Mouse (Mus musculus) kidney, embryonic 15.5 days (tissue): ENCODE measurements around the gene 1110051M20Rik. TPM values are rescaled to one million over a fixed set of nuclear protein-coding genes. Genes with fewer than 3 reads are reported as not detected.
"Not testable (repeated sequence)": the region's sequence is repeated elsewhere in the genome, so short reads cannot be mapped to it uniquely, and the experiment has no call there.

Experiments used
- ATAC-seq: fragments of 200-750 bp; cut with Nextera tagmentation; replicated peaks from 2 replicates; pipeline ENCODE4 v1.8.0; 2017; ENCODE audit warnings: moderate TSS enrichment; ENCODE audit not compliant: low FRiP score
- H3K27ac ChIP-seq: fragments of 300-500 bp; sonication (generic); 2 replicates; pipeline ENCODE4 v1.5.1; 2015; ENCODE audit warnings: mild to moderate bottlenecking, inconsistent platforms
- H3K27me3 ChIP-seq: fragments of 300-500 bp; sonication (generic); 2 replicates; pipeline ENCODE4 v1.6.1; 2015; ENCODE audit warnings: inconsistent platforms
- H3K36me3 ChIP-seq: fragments of 300-500 bp; sonication (generic); 2 replicates; pipeline ENCODE4 v1.6.1; 2015; ENCODE audit warnings: inconsistent platforms
- H3K4me1 ChIP-seq: fragments of 300-500 bp; sonication (generic); 2 replicates; pipeline ENCODE4 v1.6.1; 2015; ENCODE audit warnings: inconsistent platforms
- H3K4me2 ChIP-seq: fragments of 300-500 bp; sonication (generic); 2 replicates; pipeline ENCODE4 v1.6.1; 2015; ENCODE audit warnings: moderate library complexity, mild to moderate bottlenecking, inconsistent platforms
- H3K4me3 ChIP-seq: fragments of 300-500 bp; sonication (generic); replicated peaks from 2 replicates; pipeline ENCODE4 v1.5.1; 2015; ENCODE audit warnings: mild to moderate bottlenecking, inconsistent platforms
- H3K9ac ChIP-seq: fragments of 300-500 bp; sonication (generic); 2 replicates; pipeline ENCODE4 v1.6.1; 2015; ENCODE audit warnings: mild to moderate bottlenecking, inconsistent platforms
- H3K9me3 ChIP-seq: fragments of 300-500 bp; sonication (generic); replicated peaks from 2 replicates; pipeline ENCODE4 v1.6.1; 2016; ENCODE audit warnings: inconsistent platforms
- WGBS: fragments of 180-500 bp; shearing (Covaris S2); methylation state at CpG from one replicate; pipeline ENCODE4 v1.1.7; 2015; ENCODE audit warnings: mixed read lengths; 5-methylcytosine and 5-hydroxymethylcytosine counted together
- microRNA-seq: library from miRNA; unstranded; fragments of <30 nt; microRNA quantifications from one replicate; pipeline ENCODE4, GENCODE M21; 2016
- polyA plus RNA-seq: library from polyadenylated mRNA; unstranded; fragments of >200 nt; fragmentation: Nextera tagmentation; extraction: Ambion mirVana; gene quantifications from 2 replicates; pipeline ENCODE4 v1.2.1, GENCODE M21; 2015

1110051M20Rik gene
- polyA plus RNA-seq, 1 experiment from 2014 or later: 65.7 TPM

GRCm38 (mm10) chr2:91248366-91248765 is 196.1 kb downstream of the 1110051M20Rik start:
- H3K4me3 ChIP-seq: no peak overlapping the region
- no peak overlapping the region for H3K27ac ChIP-seq
- peaks cover 12% of the 10 kb centered on the region; the same call in 1 of the 2 replicates for H3K27me3 ChIP-seq
- 86% methylated on average over 4 of the region's 4 CpGs for WGBS
- H3K36me3 ChIP-seq: no peaks in the 10 kb centered on the region
- H3K4me2 ChIP-seq: no peak overlapping the region
- no peak for ATAC-seq
- no peaks in the 10 kb centered on the region for H3K9me3 ChIP-seq
- no peaks in the 10 kb centered on the region for H3K4me1 ChIP-seq
- no peak overlapping the region for H3K9ac ChIP-seq

GRCm38 (mm10) chr2:91244557-91245228 is 199.8 kb downstream of the 1110051M20Rik start:
- no peaks in the 10 kb centered on the region for H3K27me3 ChIP-seq
- H3K4me1 ChIP-seq: no peaks in the 10 kb centered on the region
- no peaks in the 10 kb centered on the region for H3K9me3 ChIP-seq
- no peaks in the 10 kb centered on the region for H3K36me3 ChIP-seq
- H3K4me2 ChIP-seq: no peak overlapping the region
- no peak for ATAC-seq
- H3K4me3 ChIP-seq: no peak overlapping the region
- no peak overlapping the region for H3K27ac ChIP-seq
- no peak overlapping the region for H3K9ac ChIP-seq
- 81% methylated on average over 5 of the region's 5 CpGs for WGBS

- Histone ChIP-seq H3K4me1 (no peaks in the 10 kb centered on the region), H3K27me3 (no peaks in the 10 kb centered on the region), H3K36me3 (no peaks in the 10 kb centered on the region), H3K9ac (no peak overlapping the region), H3K27ac (no peak overlapping the region), H3K4me2 (no peak overlapping the region), H3K4me3 (no peak overlapping the region), H3K9me3 (no peaks in the 10 kb centered on the region)
- 71% methylated on average over 3 of the region's 3 CpGs for WGBS
- ATAC-seq: no peak
Observed at GRCm38 (mm10) chr2:91243416-91243815, 201.1 kb downstream of the 1110051M20Rik start.

- Histone ChIP-seq H3K4me1 (peaks cover 3% of the 10 kb centered on the region), H3K36me3 (no peaks in the 10 kb centered on the region), H3K4me2 (no peak overlapping the region), H3K27ac (no peak overlapping the region), H3K9ac (no peak overlapping the region), H3K9me3 (no peaks in the 10 kb centered on the region), H3K27me3 (no peaks in the 10 kb centered on the region), H3K4me3 (no peak overlapping the region)
- no peak for ATAC-seq
- 60% methylated on average over 5 of the region's 5 CpGs for WGBS
Observed at GRCm38 (mm10) chr2:91242547-91242946, 202.0 kb downstream of the 1110051M20Rik start.

- H3K4me1 ChIP-seq, H3K9me3 ChIP-seq, H3K36me3 ChIP-seq, ATAC-seq, H3K27me3 ChIP-seq: not testable (repeated sequence)
- H3K9ac ChIP-seq: peak overlapping the region; percentile 41; the same call in 1 of the 2 replicates
- H3K4me2 ChIP-seq: peak overlapping the region; percentile 86
- peak overlapping the region; percentile 61 for H3K4me3 ChIP-seq
- H3K27ac ChIP-seq: peak overlapping the region; percentile 96
- WGBS: 17% methylated on average over 4 of the region's 4 CpGs
Observed at GRCm38 (mm10) chr2:91237511-91238080, 206.9 kb downstream of the 1110051M20Rik start.

GRCm38 (mm10) chr2:91236601-91237510 is 207.6 kb downstream of the 1110051M20Rik start, which contains the start of gene Ddb2:
Gene Ddb2 (minus strand): TSS chr2:91236982.
- Histone ChIP-seq H3K9ac (peak within 1 kb of the TSS; percentile 51), H3K27me3 (no peaks in the 10 kb centered on the region), H3K9me3 (no peaks in the 10 kb centered on the region), H3K4me2 (peak within 1 kb of the TSS; percentile 86), H3K27ac (peak within 1 kb of the TSS; percentile 96), H3K4me1 (peaks cover 9% of the 10 kb centered on the region), H3K4me3 (peak within 1 kb of the TSS; percentile 61), H3K36me3 (peaks cover 6% of the 10 kb centered on the region; the same call in 1 of the 2 replicates)
- peak; percentile 99 for ATAC-seq
- WGBS: under 1% methylated on average over 46 of the region's 48 CpGs

GRCm38 (mm10) chr2:91229735-91230134 is 214.8 kb downstream of the 1110051M20Rik start:
- no peak for ATAC-seq
- H3K9me3 ChIP-seq: no peaks in the 10 kb centered on the region
- no peaks in the 10 kb centered on the region for H3K4me1 ChIP-seq
- H3K36me3 ChIP-seq: peaks cover 6% of the 10 kb centered on the region; the same call in 1 of the 2 replicates
- 83% methylated on average over 2 of the region's 2 CpGs for WGBS
- no peak overlapping the region for H3K27ac ChIP-seq
- no peak overlapping the region for H3K4me3 ChIP-seq
- no peaks in the 10 kb centered on the region for H3K27me3 ChIP-seq
- no peak overlapping the region for H3K4me2 ChIP-seq
- H3K9ac ChIP-seq: no peak overlapping the region

Small RNAs within 50 kb of the gene (microRNA-seq; reads per million reads assigned to microRNA genes)
- gene Gm22071: not detected

Other genes with a start within 250 kb of the 1110051M20Rik start
- gene Nr1h3, start 241.9 kb downstream of the 1110051M20Rik start, polyA plus RNA-seq: 2.2 and 3.3 TPM in 2 replicates
- gene Acp2, start 241.8 kb downstream of the 1110051M20Rik start, polyA plus RNA-seq: 27.1 and 27.3 TPM in 2 replicates
- 16.2 and 17.0 TPM in 2 replicates for gene Ddb2, start 207.7 kb downstream of the 1110051M20Rik start, polyA plus RNA-seq
- 39.9 and 40.3 TPM in 2 replicates for gene Pacsin3, start 188.8 kb downstream of the 1110051M20Rik start, polyA plus RNA-seq
- 86.6 and 92.2 TPM in 2 replicates for gene Arfgap2, start 179.7 kb downstream of the 1110051M20Rik start, polyA plus RNA-seq
- gene Lrp4, start 12.8 kb upstream of the 1110051M20Rik start, polyA plus RNA-seq: 9.3 and 9.5 TPM in 2 replicates
- 83.3 and 100 TPM in 2 replicates for gene Ckap5, start 82.1 kb upstream of the 1110051M20Rik start, polyA plus RNA-seq
- 1.7 and 4.6 TPM in 2 replicates for gene F2, start 191.7 kb upstream of the 1110051M20Rik start, polyA plus RNA-seq
- gene Zfp408, start 205.1 kb upstream of the 1110051M20Rik start, polyA plus RNA-seq: 11.9 and 13.7 TPM in 2 replicates
- 110 and 132 TPM in 2 replicates for gene Arhgap1, start 205.2 kb upstream of the 1110051M20Rik start, polyA plus RNA-seq